Mouse (Mus musculus): ENCODE results near the gene Tacc3.

The Tacc3 gene

GRCm38 (mm10) chr5:33655251-33655840 is 2.6 kb upstream of the Tacc3 start:
- no peak for DNase-seq (ENCODE audit: low spot score)

GRCm38 (mm10) chr5:33656739-33657138 is 1.2 kb upstream of the Tacc3 start:
- no peak for DNase-seq (ENCODE audit: low spot score)

- no peak for DNase-seq (ENCODE audit: low spot score)
Measured at GRCm38 (mm10) chr5:33657251-33657786, 609 bp upstream of the Tacc3 start.

- DNase-seq (ENCODE audit: low spot score), result peak; percentile 50
Measured at GRCm38 (mm10) chr5:33658664-33659050, 729 bp downstream of the Tacc3 start.

GRCm38 (mm10) chr5:33668223-33668622 is 10.3 kb downstream of the Tacc3 start:
- DNase-seq (ENCODE audit: low spot score), result no peak

- DNase-seq (ENCODE audit: low spot score), result no peak
Measured at GRCm38 (mm10) chr5:33671659-33672058, 13.7 kb downstream of the Tacc3 start.

DNA sequence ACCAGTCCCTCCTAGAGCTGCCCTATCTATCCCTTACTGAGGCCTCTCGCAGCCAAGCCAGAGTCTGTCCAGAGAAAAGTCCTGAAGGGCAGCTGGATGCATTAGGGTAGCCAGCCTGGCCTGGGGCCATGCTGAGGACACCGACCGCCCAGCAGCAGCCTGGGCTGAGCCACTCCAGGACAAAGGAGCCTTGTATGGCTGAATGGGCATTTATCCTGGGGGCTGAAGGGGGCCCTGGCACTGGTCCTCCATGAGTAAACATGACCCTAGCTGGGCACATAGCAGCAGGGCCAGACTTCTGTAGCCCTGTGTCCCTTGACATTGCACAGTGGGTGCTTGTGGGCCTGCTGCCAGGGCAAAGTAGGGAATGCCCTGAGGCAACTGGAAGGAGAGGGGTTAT is 16.5 kb downstream of the Tacc3 start:
- DNase-seq (ENCODE audit: low spot score), result no peak

DNA sequence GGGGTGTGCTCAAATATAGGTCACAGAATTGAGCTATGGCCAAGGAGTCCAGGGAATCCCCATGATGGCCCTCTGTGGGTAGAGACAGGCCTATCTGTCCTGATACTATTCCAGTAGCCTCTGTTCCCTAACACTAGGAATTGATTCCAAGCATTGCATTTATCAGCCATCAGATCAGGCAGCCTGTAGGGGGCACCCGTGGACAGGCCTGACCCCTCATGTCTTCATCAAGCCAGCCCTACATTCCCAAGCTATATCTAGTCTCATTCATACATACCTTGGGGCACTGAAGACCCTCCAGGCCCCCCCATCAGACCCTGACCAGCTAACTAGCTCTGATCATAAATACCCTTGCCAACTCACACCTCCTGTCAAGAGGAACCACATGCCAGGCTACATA is 18.0 kb downstream of the Tacc3 start:
- peak; percentile 66 for DNase-seq (ENCODE audit: low spot score)

DNA sequence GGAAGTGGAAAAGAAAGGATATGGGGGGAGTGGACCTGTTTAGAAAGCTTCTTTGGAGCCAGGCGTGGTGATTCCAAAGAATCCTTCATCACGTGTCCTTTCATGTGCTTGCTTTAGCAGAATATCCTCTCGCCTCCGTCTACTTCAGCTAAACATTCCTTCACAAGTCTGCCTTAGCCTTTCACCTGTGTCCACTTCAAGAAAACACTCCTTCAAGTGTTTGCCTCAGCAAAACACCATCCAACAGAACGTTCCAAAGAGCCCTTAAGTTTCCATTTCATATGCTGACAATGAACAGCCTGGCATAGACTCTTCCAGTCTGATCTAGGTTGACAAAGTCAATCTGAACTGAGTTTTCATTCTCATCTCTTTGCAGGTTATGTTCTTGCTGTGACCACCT is 20.3 kb downstream of the Tacc3 start:
- no peak for DNase-seq (ENCODE audit: low spot score)

DNA sequence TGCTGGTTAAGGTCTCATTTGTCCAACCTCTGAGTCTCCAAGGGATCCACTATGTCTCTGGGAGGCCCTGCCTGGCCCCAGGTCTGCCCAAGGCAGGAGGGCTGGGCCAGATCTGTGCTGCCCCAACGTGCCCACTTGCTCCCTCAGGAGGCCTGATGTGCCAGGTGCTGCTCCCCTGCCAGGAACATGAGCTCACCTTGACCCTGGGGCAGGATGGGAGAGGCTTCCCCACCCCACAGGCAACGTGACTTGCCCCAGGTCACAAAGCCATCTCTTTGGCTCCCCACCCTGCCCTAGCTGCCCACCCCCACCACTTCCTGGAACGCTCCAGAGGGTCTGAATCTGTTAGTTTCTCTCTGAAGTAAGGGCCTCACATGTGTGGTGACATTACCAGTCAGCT is 23.1 kb downstream of the Tacc3 start:
- DNase-seq (ENCODE audit: low spot score), result no peak

DNA sequence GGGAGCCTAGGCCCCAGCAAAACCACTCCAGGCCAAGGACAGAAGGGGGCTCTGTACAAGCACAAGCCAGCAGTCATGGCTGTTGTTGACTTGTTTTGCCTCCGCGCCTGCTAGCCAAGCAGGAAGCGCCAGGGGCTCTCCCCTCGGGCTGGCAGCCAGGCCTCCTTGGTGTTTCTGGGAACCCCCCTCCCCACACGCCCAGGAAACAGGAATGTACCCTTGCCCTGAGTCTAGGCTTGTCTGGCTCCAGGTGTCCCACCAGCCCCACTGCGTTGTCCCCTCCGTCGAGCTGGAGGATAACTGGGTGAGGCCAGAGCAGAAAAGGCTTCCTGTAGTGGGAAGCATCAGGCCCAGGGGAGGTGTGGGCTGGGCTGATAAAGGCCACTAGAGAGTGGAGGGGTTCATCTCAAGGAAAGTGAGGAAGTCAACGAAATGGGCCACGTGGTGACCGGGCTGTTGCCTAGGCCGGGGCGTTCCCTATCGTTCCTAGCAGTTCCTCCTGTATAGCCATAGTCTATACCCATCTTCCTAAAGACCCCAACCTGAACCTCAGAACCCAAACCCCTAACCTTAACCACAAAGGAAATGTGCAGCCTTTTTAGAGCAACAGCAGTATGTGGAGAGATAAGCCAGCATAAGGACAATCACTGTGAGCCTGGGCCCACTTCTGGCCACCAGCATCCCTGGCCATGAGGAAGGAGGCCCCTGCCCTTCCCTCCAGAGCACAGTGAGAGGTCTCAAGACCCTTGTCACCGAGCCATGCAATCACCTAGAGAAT is 23.9 kb downstream of the Tacc3 start:
- DNase-seq (ENCODE audit: low spot score), result no peak

GRCm38 (mm10) chr5:33682963-33683362 is 25.0 kb downstream of the Tacc3 start:
- DNase-seq (ENCODE audit: low spot score), result no peak

- no peak for DNase-seq (ENCODE audit: low spot score)
Measured at GRCm38 (mm10) chr5:33683897-33684652, 26.1 kb downstream of the Tacc3 start.

- DNase-seq (ENCODE audit: low spot score), result no peak
Measured at GRCm38 (mm10) chr5:33684932-33685331, 27.0 kb downstream of the Tacc3 start.

GRCm38 (mm10) chr5:33687142-33687541 is 29.2 kb downstream of the Tacc3 start:
- DNase-seq (ENCODE audit: low spot score), result no peak

GRCm38 (mm10) chr5:33688278-33689220 is 30.6 kb downstream of the Tacc3 start:
- DNase-seq (ENCODE audit: low spot score), result no peak

GRCm38 (mm10) chr5:33689221-33689844 is 31.4 kb downstream of the Tacc3 start:
- no peak for DNase-seq (ENCODE audit: low spot score)

GRCm38 (mm10) chr5:33689852-33690645 is 32.1 kb downstream of the Tacc3 start:
- no peak for DNase-seq (ENCODE audit: low spot score)

DNA sequence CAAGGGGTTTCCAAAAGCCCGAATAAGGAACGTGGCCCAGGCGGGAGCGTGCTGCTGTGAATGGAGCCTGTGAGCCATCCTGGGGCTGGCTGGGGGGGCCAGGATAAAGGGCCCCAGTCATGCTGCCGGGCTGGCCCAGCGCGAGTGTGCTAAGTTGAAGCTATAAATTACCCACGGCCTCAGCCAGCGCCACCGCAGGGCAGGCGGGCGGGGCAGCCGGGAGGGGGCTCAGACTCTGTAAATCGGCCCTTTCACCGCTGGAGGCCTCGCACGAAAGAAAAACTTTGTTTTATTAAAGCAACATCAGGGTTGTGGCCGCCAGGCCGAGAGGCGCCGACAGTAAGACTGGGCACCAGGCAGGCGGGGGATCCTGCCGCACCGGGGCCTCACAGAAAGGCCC is 34.5 kb downstream of the Tacc3 start:
- no peak for DNase-seq (ENCODE audit: low spot score)

GRCm38 (mm10) chr5:33694461-33694847 is 36.5 kb downstream of the Tacc3 start:
- DNase-seq (ENCODE audit: low spot score), result no peak

Measured in testis, postnatal 10 days (tissue).